Mouse (Mus musculus): ENCODE results near the gene Mgat4c. TPM values are rescaled to one million over a fixed set of nuclear protein-coding genes. Genes with fewer than 3 reads are reported as not detected.

The Mgat4c gene
- polyA plus RNA-seq, 1 experiment from 2014 or later: not detected

DNA sequence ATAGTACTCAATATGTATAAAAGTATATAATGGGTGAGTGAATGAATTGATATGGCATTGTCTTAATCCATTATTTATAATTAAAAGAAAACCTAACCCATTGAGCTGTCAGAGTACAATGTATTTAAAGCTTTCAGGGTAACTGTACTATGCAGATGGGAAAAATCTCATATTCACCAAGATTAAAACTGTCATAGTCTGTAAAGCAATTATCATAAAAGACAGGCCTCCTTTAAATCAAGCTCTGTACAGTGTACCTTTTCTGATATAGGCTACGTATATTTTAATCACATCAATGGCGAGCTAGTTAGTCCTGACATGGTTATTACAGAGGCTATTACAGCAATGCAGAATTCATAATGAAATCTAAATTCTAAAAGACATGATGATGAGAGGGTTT is 146.7 kb downstream of the Mgat4c start:
- Histone ChIP-seq H3K27ac (no peak overlapping the region), H3K4me3 (no peak overlapping the region), H3K4me2 (no peak overlapping the region), H3K36me3 (no peaks in the 10 kb centered on the region), H3K27me3 (no peaks in the 10 kb centered on the region), H3K4me1 (replicated peaks) (no peaks in the 10 kb centered on the region), H3K9me3 (replicated peaks) (no peaks in the 10 kb centered on the region), H3K9ac (no peak overlapping the region)
- WGBS: 82% methylated on average over 2 of the region's 2 CpGs
- no peak for ATAC-seq (replicated peaks; ENCODE audit: insufficient number of reproducible peaks, insufficient read depth, low FRiP score, low read depth)

DNA sequence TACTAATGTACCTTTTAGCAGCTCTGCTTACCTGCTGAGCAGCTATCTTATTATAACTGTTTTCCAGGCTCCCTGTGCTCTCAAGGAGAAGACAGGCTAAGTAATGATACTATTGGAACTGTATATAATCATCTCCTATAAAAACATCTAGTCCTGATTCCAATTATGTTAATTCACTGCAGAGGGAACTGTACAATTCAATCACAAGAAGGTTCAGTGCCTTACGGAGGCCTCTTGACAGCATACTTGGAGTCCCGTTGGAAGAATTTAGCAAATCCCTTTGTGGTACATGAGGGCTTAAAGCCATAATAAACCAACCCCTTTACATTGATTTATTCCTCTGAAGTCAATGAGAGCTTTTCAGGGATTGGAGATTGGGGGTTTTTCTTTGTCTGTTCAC is 174.8 kb downstream of the Mgat4c start:
- no peak overlapping the region for H3K27ac ChIP-seq
- H3K4me1 ChIP-seq (replicated peaks): no peaks in the 10 kb centered on the region
- no peak overlapping the region for H3K4me2 ChIP-seq
- no peaks in the 10 kb centered on the region for H3K36me3 ChIP-seq
- ATAC-seq (replicated peaks; ENCODE audit: insufficient number of reproducible peaks, insufficient read depth, low FRiP score, low read depth): no peak
- no peak overlapping the region for H3K4me3 ChIP-seq
- no peak overlapping the region for H3K9ac ChIP-seq
- WGBS: 73% methylated on average over 2 of the region's 2 CpGs
- H3K27me3 ChIP-seq: no peaks in the 10 kb centered on the region
- H3K9me3 ChIP-seq (replicated peaks): no peaks in the 10 kb centered on the region

DNA sequence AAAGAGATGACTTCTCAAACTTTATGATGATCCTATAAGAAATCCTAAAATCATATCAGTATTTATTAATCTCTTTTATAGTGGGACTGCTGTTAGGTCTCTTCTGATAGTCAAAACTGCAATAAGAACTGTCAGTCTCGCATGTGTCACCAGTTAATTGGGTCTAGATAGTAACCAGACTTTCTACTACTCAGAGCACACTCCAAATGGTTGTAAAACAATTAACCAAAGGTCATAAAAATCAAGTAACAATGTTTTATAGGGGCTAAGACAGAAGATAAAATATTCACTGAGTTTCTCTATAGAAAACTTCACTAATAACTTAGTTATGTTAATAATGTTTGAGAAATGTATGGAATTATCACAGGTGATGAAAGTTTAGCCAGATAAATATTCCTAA is 208.6 kb downstream of the Mgat4c start:
- 65% methylated on average over 1 of the region's 1 CpGs for WGBS
- Histone ChIP-seq H3K4me1 (replicated peaks) (no peaks in the 10 kb centered on the region), H3K9me3 (replicated peaks) (no peaks in the 10 kb centered on the region), H3K27ac (no peak overlapping the region), H3K27me3 (no peaks in the 10 kb centered on the region), H3K36me3 (no peaks in the 10 kb centered on the region), H3K9ac (no peak overlapping the region), H3K4me3 (no peak overlapping the region), H3K4me2 (no peak overlapping the region)
- ATAC-seq (replicated peaks; ENCODE audit: insufficient number of reproducible peaks, insufficient read depth, low FRiP score, low read depth): no peak

DNA sequence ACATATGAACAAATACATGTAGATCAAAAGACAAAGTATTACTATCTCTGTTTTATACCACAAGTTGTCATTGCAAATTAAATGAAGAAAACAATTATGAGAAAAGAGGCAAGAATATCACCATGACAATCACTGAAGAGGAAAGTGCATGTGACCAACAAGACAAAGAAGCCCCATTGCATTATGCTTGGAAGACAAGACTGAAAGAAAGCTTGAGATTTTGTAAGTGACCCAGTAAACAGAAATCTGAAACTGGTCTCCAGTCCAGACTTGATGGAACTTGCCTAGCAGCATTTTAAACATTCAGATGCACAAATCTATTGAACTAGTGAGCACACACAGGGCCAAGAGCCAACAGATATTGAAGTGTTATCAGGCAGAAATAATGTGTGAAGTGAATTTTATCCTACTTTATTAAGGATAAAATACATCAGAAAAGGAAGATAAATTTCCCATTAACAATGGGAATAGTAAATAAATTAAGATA is 236.1 kb downstream of the Mgat4c start:
- no peaks in the 10 kb centered on the region for H3K36me3 ChIP-seq
- H3K27me3 ChIP-seq: no peaks in the 10 kb centered on the region
- H3K9me3 ChIP-seq (replicated peaks): no peaks in the 10 kb centered on the region
- no peak overlapping the region for H3K4me3 ChIP-seq
- no peaks in the 10 kb centered on the region for H3K4me1 ChIP-seq (replicated peaks)
- no peak overlapping the region for H3K9ac ChIP-seq
- H3K27ac ChIP-seq: no peak overlapping the region
- ATAC-seq (replicated peaks; ENCODE audit: insufficient number of reproducible peaks, insufficient read depth, low FRiP score, low read depth): no peak
- no peak overlapping the region for H3K4me2 ChIP-seq

DNA sequence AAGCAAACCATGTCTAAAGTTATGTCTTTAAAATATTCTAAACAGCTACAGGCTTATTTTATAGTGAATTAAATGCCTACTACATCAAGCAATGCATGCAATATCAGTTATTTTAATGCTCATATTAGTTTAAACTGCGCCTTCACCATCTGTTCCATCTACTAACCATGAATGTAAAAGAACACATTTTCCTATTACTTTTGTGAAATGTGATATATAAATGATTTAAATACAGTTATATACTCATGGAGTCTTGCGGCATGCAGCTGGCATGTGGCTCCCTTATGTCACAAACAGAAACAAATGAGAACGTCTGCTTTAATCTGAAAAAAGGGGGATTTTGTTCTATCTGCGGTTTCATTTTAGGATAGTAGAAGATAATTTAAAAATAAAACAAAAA is 316.3 kb downstream of the Mgat4c start:
- no peaks in the 10 kb centered on the region for H3K27me3 ChIP-seq
- no peaks in the 10 kb centered on the region for H3K4me1 ChIP-seq (replicated peaks)
- H3K36me3 ChIP-seq: no peaks in the 10 kb centered on the region
- H3K9me3 ChIP-seq (replicated peaks): no peaks in the 10 kb centered on the region
- no peak overlapping the region for H3K9ac ChIP-seq
- H3K4me2 ChIP-seq: no peak overlapping the region
- no peak for ATAC-seq (replicated peaks; ENCODE audit: insufficient number of reproducible peaks, insufficient read depth, low FRiP score, low read depth)
- no peak overlapping the region for H3K4me3 ChIP-seq
- 82% methylated on average over 4 of the region's 4 CpGs for WGBS
- H3K27ac ChIP-seq: no peak overlapping the region

DNA sequence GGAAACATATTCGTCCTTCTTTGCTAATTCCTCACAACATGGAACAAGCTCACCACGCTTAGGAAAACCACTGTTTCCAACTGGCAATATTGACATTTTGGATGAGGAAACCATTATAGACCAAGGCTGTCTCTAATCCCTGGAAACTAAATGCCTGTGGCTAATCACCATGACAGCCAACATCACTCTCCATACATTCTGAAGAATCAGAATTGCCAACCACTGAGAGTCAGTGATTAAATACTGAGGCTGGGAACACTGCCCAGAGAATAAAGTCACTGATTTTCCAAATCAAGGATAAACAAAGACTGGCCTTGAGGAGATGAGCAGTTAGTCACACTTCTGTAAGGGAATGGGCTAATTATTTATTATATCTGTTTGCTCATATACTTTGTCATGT is 361.2 kb downstream of the Mgat4c start:
- Histone ChIP-seq H3K9me3 (replicated peaks) (no peaks in the 10 kb centered on the region), H3K27ac (no peak overlapping the region), H3K27me3 (no peaks in the 10 kb centered on the region), H3K4me2 (no peak overlapping the region), H3K4me1 (replicated peaks) (no peaks in the 10 kb centered on the region), H3K4me3 (no peak overlapping the region), H3K36me3 (no peaks in the 10 kb centered on the region), H3K9ac (no peak overlapping the region)
- no peak for ATAC-seq (replicated peaks; ENCODE audit: insufficient number of reproducible peaks, insufficient read depth, low FRiP score, low read depth)
- 77% methylated on average over 2 of the region's 2 CpGs for WGBS

DNA sequence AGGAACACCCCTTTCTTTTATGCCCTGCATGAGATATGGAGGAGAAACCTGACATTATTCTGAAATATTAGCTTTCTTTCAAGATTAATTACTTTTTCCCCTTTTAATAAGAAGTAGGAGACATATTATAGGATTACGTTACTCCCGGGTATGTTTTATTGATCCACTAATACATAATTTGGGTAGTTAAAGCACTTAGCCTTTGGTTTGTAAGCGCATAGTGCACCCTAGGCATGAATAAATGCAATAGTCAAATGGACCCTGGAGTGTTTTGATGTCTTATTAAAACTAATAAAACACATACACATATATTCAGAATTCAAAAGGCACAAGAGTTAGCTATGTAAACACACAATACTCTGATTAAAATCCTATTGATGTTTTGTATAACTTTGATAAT is 374.9 kb downstream of the Mgat4c start:
- Histone ChIP-seq H3K27ac (no peak overlapping the region), H3K9ac (no peak overlapping the region), H3K4me1 (replicated peaks) (no peaks in the 10 kb centered on the region), H3K9me3 (replicated peaks) (no peaks in the 10 kb centered on the region), H3K36me3 (no peaks in the 10 kb centered on the region), H3K4me2 (no peak overlapping the region), H3K4me3 (no peak overlapping the region), H3K27me3 (no peaks in the 10 kb centered on the region)
- WGBS: 85% methylated on average over 3 of the region's 3 CpGs
- ATAC-seq (replicated peaks; ENCODE audit: insufficient number of reproducible peaks, insufficient read depth, low FRiP score, low read depth): no peak

DNA sequence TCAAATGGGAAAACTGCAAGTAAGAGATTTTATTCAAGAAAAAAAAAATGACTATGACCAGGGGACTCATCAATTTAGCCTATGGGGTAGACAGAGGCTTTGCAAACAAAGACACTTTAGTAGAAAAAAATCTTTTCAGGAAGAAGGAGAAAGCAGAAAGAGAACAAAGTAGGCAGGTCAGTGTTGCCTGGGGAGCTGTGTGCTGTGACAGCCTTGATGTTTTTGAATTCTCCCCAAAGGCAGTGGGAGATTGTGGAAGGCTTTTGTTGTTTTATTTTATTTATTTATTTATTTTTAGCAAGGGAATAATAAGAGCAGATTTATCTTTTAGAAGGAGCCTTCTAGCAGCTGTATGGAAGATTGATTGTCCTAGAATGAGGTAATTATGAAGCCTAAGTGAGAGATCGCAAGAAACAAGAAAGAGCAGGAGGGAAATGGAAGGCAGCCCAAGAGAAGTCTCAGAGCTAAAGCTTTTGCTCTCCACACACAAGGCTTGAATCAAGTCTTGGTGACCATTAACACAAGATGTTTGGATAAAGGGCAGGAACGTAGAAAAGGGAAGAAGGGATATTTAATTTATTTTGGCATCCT is 375.8 kb downstream of the Mgat4c start:
- Histone ChIP-seq H3K9me3 (replicated peaks) (no peaks in the 10 kb centered on the region), H3K4me2 (no peak overlapping the region), H3K9ac (no peak overlapping the region), H3K27me3 (no peaks in the 10 kb centered on the region), H3K27ac (no peak overlapping the region), H3K4me1 (replicated peaks) (no peaks in the 10 kb centered on the region), H3K4me3 (no peak overlapping the region), H3K36me3 (no peaks in the 10 kb centered on the region)
- 50% methylated on average over 2 of the region's 2 CpGs for WGBS
- ATAC-seq (replicated peaks; ENCODE audit: insufficient number of reproducible peaks, insufficient read depth, low FRiP score, low read depth): no peak

DNA sequence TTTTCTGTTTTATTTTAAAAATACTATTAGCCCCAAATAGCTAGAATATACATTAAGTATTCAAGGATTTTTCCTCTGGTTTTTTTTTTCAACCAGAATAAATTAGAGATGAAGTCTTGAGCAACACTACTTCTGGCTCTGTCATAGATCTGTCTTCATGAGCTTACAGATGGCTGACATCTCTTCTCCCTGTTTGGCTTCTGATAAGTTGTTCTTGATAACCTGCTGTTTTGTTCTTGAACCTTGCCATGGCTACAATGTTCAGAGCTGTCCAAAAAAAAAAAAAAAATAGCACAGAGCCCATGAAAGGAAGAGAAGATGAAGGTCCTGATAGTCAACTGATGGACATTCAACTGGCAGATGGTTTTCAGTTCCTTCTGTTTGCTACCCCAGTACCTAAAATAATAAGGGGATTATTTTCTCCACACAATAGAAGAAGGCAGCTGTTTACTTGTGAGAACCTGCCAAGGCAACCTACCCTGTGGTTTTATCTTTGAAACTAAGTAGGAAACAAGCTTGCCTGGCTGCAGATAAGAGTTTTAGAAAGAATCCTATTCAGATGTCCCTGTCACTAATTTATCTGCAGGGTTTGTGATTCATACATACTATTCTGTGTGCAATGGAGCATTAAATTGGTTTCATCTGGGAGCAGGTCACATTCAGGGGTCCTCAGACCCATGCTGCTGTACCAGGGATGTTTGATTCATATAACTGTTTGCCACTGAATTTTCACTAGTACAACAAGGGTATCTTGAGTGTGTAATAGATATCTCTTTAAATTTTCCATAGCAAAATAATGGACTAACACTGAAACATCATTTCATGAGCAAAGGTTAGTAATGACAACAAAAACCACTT is 393.5 kb downstream of the Mgat4c start:
- no peaks in the 10 kb centered on the region for H3K4me1 ChIP-seq (replicated peaks)
- ATAC-seq (replicated peaks; ENCODE audit: insufficient number of reproducible peaks, insufficient read depth, low FRiP score, low read depth): no peak
- H3K4me2 ChIP-seq: no peak overlapping the region

DNA sequence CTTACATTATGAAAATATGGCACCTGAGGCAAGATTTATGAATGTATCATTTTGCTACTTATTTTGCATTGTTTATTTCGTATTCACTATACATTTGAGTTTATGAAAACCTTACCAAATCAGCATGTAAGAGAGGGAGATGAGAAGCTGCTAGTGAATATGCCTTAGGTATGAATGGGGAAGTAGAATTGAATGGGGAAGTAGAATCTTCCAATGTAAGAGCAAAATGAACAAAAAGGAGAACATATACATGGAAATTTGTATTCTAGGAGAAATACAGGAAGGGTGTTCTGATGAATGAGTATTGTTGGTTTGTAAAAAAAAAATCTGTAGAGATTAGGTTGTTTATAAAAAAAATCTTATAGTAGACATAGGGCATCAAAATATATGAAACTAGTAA is 441.9 kb downstream of the Mgat4c start:
- WGBS: 56% methylated on average over 1 of the region's 1 CpGs
- Histone ChIP-seq H3K27ac (no peak overlapping the region), H3K36me3 (no peaks in the 10 kb centered on the region), H3K9ac (no peak overlapping the region), H3K4me3 (no peak overlapping the region), H3K27me3 (no peaks in the 10 kb centered on the region), H3K9me3 (replicated peaks) (no peaks in the 10 kb centered on the region), H3K4me2 (no peak overlapping the region), H3K4me1 (replicated peaks) (no peaks in the 10 kb centered on the region)
- ATAC-seq (replicated peaks; ENCODE audit: insufficient number of reproducible peaks, insufficient read depth, low FRiP score, low read depth): no peak

More for the DNA sequence above, 393.5 kb downstream of the Mgat4c start:
- H3K36me3 ChIP-seq: no peaks in the 10 kb centered on the region
- no peaks in the 10 kb centered on the region for H3K27me3 ChIP-seq
- H3K4me3 ChIP-seq: no peak overlapping the region
- no peak overlapping the region for H3K27ac ChIP-seq
- H3K9me3 ChIP-seq (replicated peaks): no peaks in the 10 kb centered on the region
- no peak overlapping the region for H3K9ac ChIP-seq

DNA sequence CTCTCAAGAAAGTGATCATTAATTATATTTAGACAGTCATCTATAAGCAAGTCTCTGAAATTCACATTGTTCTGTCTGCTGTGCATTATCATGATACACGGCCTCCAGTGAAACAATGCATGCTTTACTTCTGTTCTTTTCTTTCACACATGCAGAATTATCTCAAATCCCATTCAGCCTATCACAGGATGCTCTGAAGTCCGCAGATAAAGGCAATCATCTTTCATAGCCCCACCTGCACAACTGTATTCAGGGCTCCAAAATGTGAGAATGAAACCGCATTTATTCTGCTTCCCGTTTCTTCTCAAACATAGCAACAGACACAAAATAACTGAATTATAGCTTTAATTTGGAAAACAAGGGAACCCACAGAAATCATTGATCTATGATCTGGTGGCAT is 446.1 kb downstream of the Mgat4c start:
- Histone ChIP-seq H3K4me1 (replicated peaks) (no peaks in the 10 kb centered on the region), H3K9me3 (replicated peaks) (no peaks in the 10 kb centered on the region), H3K27me3 (no peaks in the 10 kb centered on the region), H3K4me3 (no peak overlapping the region), H3K9ac (no peak overlapping the region), H3K27ac (no peak overlapping the region), H3K4me2 (no peak overlapping the region), H3K36me3 (no peaks in the 10 kb centered on the region)
- ATAC-seq (replicated peaks; ENCODE audit: insufficient number of reproducible peaks, insufficient read depth, low FRiP score, low read depth): no peak
- WGBS: 75% methylated on average over 4 of the region's 4 CpGs

DNA sequence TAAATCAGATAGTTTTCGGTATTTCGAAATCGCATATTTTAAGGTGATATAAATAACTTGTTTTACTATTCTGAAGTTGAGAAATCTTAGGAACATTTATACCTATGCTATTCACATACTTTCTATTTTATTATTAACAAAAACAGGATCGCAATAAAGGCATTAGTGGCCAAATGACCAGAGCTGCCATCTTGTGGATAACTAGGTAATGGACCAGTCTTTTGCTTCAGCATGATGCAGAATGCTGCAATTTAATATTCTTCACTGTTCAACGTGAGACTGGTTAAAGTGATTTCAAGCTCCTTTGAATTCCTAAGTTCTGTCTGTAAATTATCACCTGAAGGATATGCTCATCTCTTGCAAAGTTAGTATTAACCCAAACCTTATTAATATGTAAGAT is 473.6 kb downstream of the Mgat4c start:
- Histone ChIP-seq H3K27me3 (no peaks in the 10 kb centered on the region), H3K4me1 (replicated peaks) (no peaks in the 10 kb centered on the region)

More for the DNA sequence above, 473.6 kb downstream of the Mgat4c start:
- Histone ChIP-seq H3K27ac (no peak overlapping the region), H3K9me3 (replicated peaks) (no peaks in the 10 kb centered on the region), H3K9ac (no peak overlapping the region), H3K4me2 (no peak overlapping the region), H3K4me3 (no peak overlapping the region), H3K36me3 (no peaks in the 10 kb centered on the region)
- 71% methylated on average over 5 of the region's 5 CpGs for WGBS
- no peak for ATAC-seq (replicated peaks; ENCODE audit: insufficient number of reproducible peaks, insufficient read depth, low FRiP score, low read depth)
